Mouse (Mus musculus) megakaryocyte progenitor cell, adult 5-6 weeks (primary cell): Measurements from ENCODE around the gene Zmynd19. TPM values are rescaled to one million over a fixed set of nuclear protein-coding genes. Genes with fewer than 3 reads are reported as not detected.

Experiments used
- ATAC-seq: replicated peaks from 2 replicates; pipeline ENCODE4 v1.8.0; 2016; ENCODE audit warnings: mild to moderate bottlenecking, moderate TSS enrichment, inconsistent platforms; ENCODE audit not compliant: poor library complexity
- total RNA-seq, 2 experiments: library from RNA; stranded (forward) in 1 of 2; stranded (reverse) in 1 of 2; fragments of 157-497, 149-512 nt in 1 of 2; fragments of 200-1000 nt in 1 of 2; gene quantifications; 2 replicates each; pipeline versions ENCODE4 v1.2.3 to v1.2.4; 2015 to 2017

Zmynd19 gene
- 16.0 and 19.1 TPM in 2 replicates for total RNA-seq (2015)
- total RNA-seq (2017), result 42.9 and 62.2 TPM in 2 replicates

- ATAC-seq, result peak; percentile 98
These were observed at the start of gene Zmynd19 for GRCm38 (mm10) chr2:24949421-24950188. Gene Zmynd19 (plus strand): TSS chr2:24949792.

- ATAC-seq, result no peak
These were observed 48.5 kb upstream of the Zmynd19 start for GRCm38 (mm10) chr2:24901055-24901454.

- no peak for ATAC-seq
These were observed 46.6 kb upstream of the Zmynd19 start for GRCm38 (mm10) chr2:24902999-24903398.

- ATAC-seq, result no peak
These were observed 44.6 kb upstream of the Zmynd19 start for GRCm38 (mm10) chr2:24904823-24905652.

GRCm38 (mm10) chr2:24905653-24906155 is 43.9 kb upstream of the Zmynd19 start:
- ATAC-seq, result no peak

- peak; percentile 72 for ATAC-seq
These were observed 39.1 kb upstream of the Zmynd19 start for GRCm38 (mm10) chr2:24910481-24910880.

GRCm38 (mm10) chr2:24912189-24912588 is 37.4 kb upstream of the Zmynd19 start:
- no peak for ATAC-seq

- no peak for ATAC-seq
These were observed 37.0 kb upstream of the Zmynd19 start for GRCm38 (mm10) chr2:24912589-24912988.

- no peak for ATAC-seq
These were observed 34.8 kb upstream of the Zmynd19 start for GRCm38 (mm10) chr2:24914762-24915161.

- peak; percentile 86 for ATAC-seq
These were observed 30.4 kb upstream of the Zmynd19 start, which contains the start of gene Ehmt1 for GRCm38 (mm10) chr2:24918930-24919838. Gene Ehmt1 (minus strand): TSS chr2:24919614.

- peak; percentile 42 for ATAC-seq
These were observed 29.8 kb upstream of the Zmynd19 start for GRCm38 (mm10) chr2:24919839-24920175.

- ATAC-seq, result 0 out of 2 replicates have a peak, but pooled peaks have one; percentile 34
These were observed 26.0 kb upstream of the Zmynd19 start for GRCm38 (mm10) chr2:24923561-24923960.

GRCm38 (mm10) chr2:24925284-24925683 is 24.3 kb upstream of the Zmynd19 start:
- ATAC-seq, result no peak

- ATAC-seq, result no peak
These were observed 23.1 kb upstream of the Zmynd19 start for GRCm38 (mm10) chr2:24926345-24926964.

GRCm38 (mm10) chr2:24926965-24927358 is 22.6 kb upstream of the Zmynd19 start:
- peak; percentile 54 for ATAC-seq

GRCm38 (mm10) chr2:24927810-24928479 is 21.6 kb upstream of the Zmynd19 start:
- ATAC-seq, result no peak

GRCm38 (mm10) chr2:24929119-24929518 is 20.5 kb upstream of the Zmynd19 start:
- no peak for ATAC-seq

GRCm38 (mm10) chr2:24929593-24929992 is 20.0 kb upstream of the Zmynd19 start:
- ATAC-seq, result no peak

- ATAC-seq, result peak; percentile 47
These were observed 15.1 kb upstream of the Zmynd19 start for GRCm38 (mm10) chr2:24934441-24934963.
